Mouse (Mus musculus): ENCODE measurements at regions not wholly inside any gene's neighbourhood (a gene's known extent, or its start where the extent isn't known, plus 50 kb on each side); places are given as distances from the start of the nearest gene placed in this dataset.

DNA sequence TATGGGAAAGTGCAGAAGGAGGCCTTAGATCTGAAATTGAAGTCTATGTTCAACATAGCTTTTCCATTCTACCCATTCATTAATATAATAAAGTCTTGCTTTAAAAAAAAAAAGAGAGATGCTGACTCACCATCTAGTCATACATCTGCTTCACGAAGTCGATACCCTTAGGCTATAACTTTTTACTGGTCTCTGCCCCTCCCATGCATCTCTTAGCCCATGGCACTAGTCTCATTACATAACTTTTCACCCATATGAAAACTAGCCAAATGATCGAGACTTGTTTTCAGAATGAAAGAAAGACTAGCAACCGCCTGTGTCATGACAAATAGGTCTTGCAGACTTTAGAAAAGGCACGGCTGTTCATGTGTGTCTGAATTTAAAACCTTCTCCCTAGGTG is 116.6 kb upstream of the Gdnf start:
- DNase-seq = no peak

DNA sequence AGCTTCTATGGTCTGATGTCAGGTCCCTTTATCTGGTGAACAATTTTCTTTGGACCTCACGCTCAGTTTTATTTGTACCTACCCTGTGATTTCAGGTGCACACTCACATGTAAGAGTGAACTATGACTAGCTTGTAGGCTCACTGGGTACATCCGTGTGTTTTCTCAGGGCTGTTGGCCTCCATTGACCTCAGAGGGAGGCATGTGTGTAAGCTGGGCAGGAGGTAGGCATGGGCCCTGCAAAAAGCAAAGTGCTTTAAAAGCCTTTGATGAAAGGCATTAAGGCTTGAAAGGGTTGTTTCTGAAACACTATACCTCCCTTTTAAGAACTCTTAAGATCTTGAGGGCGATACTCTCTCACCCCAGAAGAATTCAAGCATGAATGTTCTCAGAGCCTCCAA is 112.9 kb upstream of the Gdnf start:
- DNase-seq = no peak

DNA sequence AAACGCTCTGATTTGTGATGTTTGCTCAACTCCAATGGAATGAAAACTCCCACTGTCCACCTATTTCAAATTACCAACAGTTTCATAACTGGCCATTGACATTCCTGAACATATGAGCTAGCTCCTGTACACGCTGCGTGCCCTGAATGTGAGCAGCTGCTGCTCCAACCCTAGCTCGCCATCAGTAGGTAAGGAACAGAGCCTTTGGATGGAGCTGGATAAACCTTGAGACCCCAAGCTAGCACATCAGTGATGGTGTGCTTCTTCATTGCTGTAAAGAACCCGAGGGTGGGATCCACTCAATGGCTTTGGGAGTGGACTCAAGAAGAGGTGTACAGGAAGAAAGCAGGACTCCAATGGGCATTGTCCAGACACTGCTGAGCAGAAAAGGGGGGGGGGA is 101.8 kb upstream of the Gdnf start:
- no peak for DNase-seq

DNA sequence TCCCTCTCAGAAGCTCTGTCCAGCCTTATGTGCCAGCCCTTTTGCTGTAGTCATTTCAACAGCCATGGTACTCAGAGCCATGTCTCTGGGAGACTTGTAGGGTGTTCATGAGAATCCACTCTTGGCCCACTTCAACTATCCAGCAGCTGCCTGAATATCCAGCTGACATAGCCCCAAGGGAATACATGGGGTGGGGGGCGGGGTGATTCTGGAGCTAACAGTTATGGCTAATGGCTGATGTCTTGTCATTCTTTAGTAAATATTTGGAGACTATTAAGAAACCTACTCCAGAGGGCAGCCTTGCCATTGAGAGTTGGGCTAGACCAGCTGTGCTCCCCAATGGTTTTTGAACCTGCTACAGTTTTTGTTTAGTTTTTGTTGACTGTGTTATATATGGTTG is 96.0 kb upstream of the Gdnf start:
- DNase-seq = no peak

DNA sequence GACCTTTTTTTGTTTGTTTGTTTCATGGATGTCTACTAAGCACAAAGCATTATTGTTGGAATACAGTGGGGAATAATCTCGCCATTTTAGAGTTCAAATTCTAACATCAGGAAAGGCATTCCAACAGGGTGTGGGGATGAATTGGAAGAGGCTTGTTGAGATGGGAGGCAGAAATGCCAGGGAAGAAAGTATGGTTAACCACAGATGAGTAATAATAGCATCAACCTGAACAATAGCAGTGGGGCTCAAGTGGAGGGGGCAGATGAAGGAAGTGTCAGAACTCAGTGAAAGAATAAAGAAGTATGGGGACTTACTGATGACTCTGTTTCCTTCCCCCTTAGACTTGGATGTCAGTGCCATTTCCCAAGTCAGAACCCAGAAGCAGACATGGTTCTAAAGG is 94.5 kb upstream of the Gdnf start:
- DNase-seq = no peak

DNA sequence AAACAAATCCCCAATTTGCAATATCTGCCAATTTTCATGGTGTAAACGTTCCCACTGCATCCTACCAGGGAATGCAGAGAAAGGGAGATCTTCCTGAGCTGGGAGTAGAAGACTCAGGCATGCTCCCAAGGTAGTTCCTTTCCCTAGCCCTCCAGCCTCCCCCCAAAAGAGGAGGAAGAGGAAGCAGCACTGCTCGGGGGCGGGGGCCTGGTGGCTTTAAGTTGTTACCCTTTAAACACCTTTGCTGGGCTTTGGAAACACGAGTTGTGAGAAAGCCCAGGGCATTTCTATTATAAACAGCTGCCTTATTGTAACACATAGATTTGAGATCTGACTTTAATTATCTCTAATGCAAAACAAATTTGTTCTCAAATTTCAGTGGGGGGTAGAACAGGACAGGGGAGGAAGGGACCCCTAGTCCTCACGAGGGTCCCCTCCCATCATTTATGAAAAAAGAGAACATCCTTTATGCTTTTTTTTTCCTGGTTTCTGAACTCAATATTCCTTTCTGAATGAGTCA is 87.4 kb upstream of the Gdnf start:
- DNase-seq = no peak

DNA sequence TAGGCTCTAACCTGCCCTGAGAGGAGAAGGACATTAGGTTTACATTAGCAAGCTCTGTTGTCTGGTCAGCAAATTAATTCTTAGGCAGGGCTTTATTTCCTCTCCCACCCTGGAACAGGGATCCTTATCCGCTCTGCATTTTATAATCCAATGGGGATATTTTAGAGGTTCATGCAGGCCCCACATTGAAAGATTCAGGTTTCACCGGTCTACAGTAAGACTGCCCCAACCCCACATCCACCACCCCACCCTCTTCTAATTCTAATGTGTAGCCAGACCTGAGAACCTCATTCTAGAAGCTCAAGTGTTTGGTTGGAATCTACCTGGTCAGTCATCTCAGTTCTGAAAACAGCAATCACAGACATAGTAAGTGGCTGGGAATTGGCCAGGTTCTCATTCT is 86.9 kb upstream of the Gdnf start:
- no peak for DNase-seq

DNA sequence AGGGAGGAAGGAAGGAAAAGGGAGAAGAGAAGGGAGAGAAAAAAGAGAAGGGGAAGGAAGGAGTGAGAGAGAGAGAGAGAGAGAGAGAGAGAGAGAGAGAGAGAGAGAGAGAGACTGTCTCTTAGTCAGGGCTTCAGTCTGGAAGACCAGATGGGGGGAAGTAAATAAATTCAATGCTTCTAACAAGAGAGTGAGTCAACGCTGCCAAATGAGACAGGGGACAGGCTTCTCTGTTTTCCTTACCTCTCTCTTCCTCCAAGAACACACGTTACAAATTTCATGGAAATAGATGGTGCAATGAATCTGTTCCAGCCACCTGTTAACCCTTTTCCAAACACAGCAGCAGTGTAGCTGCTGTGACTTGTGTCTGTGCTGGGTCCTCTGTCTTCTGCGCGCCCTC is 85.1 kb upstream of the Gdnf start:
- no peak for DNase-seq

DNA sequence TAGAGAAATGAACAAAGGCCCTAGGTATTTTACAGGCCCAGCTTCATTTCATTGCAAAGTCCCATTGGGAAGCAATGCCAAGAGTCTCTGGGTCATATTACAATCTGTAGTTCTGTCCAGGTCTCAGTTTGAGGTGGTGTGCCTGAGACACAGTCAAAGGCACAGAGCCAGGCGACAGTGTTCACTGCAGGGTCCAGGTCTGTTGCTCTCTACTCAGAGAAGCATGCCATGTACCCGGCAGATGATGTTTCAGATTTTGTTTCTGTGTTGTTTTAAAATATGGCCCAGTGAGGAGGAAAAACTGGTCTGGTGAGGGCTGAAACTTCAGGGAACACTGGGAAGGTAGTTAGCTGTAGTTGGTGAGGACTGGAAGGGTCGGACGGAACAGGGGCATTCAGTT is 63.1 kb upstream of the Gdnf start:
- DNase-seq = no peak

DNA sequence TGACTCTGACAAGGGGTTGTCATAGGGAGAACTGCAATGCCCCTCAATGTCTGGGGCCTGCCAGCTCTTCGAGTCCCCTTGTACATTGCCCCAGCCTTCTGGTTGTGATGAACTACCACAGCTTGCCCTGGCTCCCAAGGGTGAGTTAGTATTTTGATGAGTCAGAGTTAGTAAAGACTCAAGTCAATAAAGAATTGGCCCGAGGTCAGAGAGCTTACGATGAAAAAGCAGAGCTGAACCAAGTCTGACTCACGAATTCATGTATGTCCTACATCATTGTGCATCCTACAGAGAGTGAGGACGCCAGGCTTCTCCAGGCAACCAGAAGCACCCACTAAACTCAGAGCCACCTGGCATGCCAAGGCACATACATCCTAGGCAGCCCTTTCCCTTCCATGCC is 60.2 kb upstream of the Gdnf start:
- no peak for DNase-seq
